Mouse (Mus musculus) thymus, postnatal 25 days (tissue): Measurements from ENCODE around the gene Cnot10.

ENCODE experiments used
- DNase-seq: peaks from one replicate; pipeline ENCODE4 v3.0.0; 2022

Gene Cnot10

GRCm38 (mm10) chr9:114543882-114544753 is 95.9 kb downstream of the Cnot10 start:
- DNase-seq, result no peak

DNA sequence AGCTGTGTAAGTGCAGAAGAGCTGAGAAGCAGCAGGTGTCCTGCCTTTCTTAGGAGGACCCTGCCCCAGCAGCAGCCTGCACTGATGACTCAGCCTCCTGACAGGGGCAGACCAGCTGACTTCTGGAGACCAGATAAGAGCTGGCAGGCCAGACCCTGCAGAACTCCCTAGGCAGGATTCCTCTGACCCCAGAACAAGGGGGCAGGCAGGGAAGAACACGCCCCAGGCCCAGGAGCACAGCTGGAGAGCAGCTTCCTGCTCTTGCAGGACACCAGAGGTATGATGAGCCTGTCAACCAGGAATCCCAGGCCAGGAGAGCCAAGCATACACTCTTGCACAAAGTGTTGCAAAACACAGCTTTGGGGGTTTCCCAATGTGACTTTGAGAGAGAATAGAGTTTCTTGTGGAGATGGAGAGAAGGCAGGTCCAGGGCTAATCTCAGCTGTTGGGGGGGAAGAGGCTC is 98.7 kb downstream of the Cnot10 start:
- DNase-seq, result no peak

DNA sequence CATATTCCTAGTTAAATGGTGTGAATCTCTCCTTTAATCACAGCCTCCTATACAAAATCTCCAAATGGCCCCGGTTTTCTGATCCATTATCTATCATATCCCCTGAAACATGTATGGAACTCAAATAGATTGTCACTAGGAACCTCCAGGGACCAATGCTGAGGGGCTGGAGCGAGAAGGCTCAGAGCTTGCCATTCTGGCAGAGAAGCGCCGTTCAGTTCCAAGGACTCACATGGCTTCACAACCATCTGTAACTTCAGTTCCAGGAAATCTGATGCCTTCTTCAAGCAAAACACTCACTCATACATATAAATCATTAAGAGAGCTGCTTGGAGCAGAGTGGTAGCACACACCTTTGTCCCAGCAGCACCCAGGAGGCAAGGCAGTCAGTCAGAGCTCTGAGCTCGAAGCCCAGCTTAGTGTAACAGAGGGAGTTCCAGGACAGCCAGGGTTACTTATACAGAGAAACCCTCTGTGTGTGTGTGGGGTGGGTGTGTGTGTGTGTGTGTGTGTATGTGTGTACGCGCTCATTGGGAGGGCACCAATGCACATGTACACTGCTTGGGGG is 100.9 kb downstream of the Cnot10 start:
- DNase-seq, result no peak

GRCm38 (mm10) chr9:114536628-114537027 is 103.4 kb downstream of the Cnot10 start:
- DNase-seq, result no peak
